Mouse (Mus musculus) CD4-positive, CD25-positive, alpha-beta regulatory T cell, adult 4 months (primary cell): ENCODE measurements around the gene Hmgcr. TPM values are rescaled to one million over a fixed set of nuclear protein-coding genes. Genes with fewer than 3 reads are reported as not detected.
"Not testable (repeated sequence)": the region's sequence is repeated elsewhere in the genome, so short reads cannot be mapped to it uniquely, and the experiment has no call there.

Source experiments
- ATAC-seq: one replicate; pipeline ENCODE4 v1.8.0; 2017
- polyA plus RNA-seq, 2 experiments: library from polyadenylated mRNA; unstranded; fragments of 100-300 nt; shearing (Covaris generic); gene quantifications; one replicate each; pipeline ENCODE4 v1.2.1; 2017

Gene Hmgcr
- polyA plus RNA-seq, 2 experiments from 2014 or later: 55.7 to 79.5 TPM

- ATAC-seq: no peak
Measured at GRCm38 (mm10) chr13:96670019-96670405, 724 bp downstream of the Hmgcr start.

- no peak for ATAC-seq
Measured at GRCm38 (mm10) chr13:96664419-96664974, 6.2 kb downstream of the Hmgcr start.

- ATAC-seq: not testable (repeated sequence)
Measured at GRCm38 (mm10) chr13:96663120-96663519, 7.6 kb downstream of the Hmgcr start.

GRCm38 (mm10) chr13:96660095-96660860, 10.5 kb downstream of the Hmgcr start:
- ATAC-seq: no peak

- ATAC-seq: no peak
Measured at GRCm38 (mm10) chr13:96658936-96659335, 11.8 kb downstream of the Hmgcr start.

GRCm38 (mm10) chr13:96656673-96657072, 14.1 kb downstream of the Hmgcr start:
- no peak for ATAC-seq

- no peak for ATAC-seq
Measured at GRCm38 (mm10) chr13:96653041-96653440, 17.7 kb downstream of the Hmgcr start.

- no peak for ATAC-seq
Measured at GRCm38 (mm10) chr13:96645822-96646221, 24.9 kb downstream of the Hmgcr start.

GRCm38 (mm10) chr13:96644168-96644567, 26.6 kb downstream of the Hmgcr start:
- no peak for ATAC-seq

GRCm38 (mm10) chr13:96630396-96630795, 40.3 kb downstream of the Hmgcr start:
- ATAC-seq: no peak

- no peak for ATAC-seq
Measured at GRCm38 (mm10) chr13:96620891-96621290, 49.8 kb downstream of the Hmgcr start.

- no peak for ATAC-seq
Measured at GRCm38 (mm10) chr13:96614615-96615014, 56.1 kb downstream of the Hmgcr start.

GRCm38 (mm10) chr13:96604242-96604641, 66.5 kb downstream of the Hmgcr start:
- ATAC-seq: no peak

GRCm38 (mm10) chr13:96599182-96599581, 71.6 kb downstream of the Hmgcr start:
- ATAC-seq: no peak

Other genes starting within 250 kb of the Hmgcr start
- not detected for gene Ankdd1b, start 199.7 kb downstream of the Hmgcr start, polyA plus RNA-seq
- not detected for gene Gm17622, start 180.2 kb downstream of the Hmgcr start, polyA plus RNA-seq
- 10 to 100 TPM; 22.2 to 24.7 TPM for gene Polk, start 128.4 kb downstream of the Hmgcr start, polyA plus RNA-seq
- gene Col4a3bp, start 128.3 kb downstream of the Hmgcr start, polyA plus RNA-seq: 10 to 100 TPM in 1 of 2 experiments, 1 to 10 TPM in 1; 6.3 to 10.1 TPM
- not detected for gene Ankrd31, start 77.3 kb upstream of the Hmgcr start, polyA plus RNA-seq